Mouse (Mus musculus): Measurements from ENCODE around the gene D330045A20Rik. TPM values are rescaled to one million over a fixed set of nuclear protein-coding genes. Genes with fewer than 3 reads are reported as not detected.

Gene D330045A20Rik
- polyA plus RNA-seq, 1 experiment from 2014 or later: 2.9 TPM

- Histone ChIP-seq H3K4me3 (ENCODE audit: low read depth, low read length) (no peak overlapping the region), H3K27ac (ENCODE audit: low read length) (no peak overlapping the region), H3K4me1 (ENCODE audit: control insufficient read depth, insufficient read depth, low read length) (no peaks in the 10 kb centered on the region), H3K9ac (replicated peaks; ENCODE audit: low read depth, low read length) (no peak overlapping the region), H3K9me3 (ENCODE audit: control insufficient read depth, low read depth, low read length) (no peaks in the 10 kb centered on the region), H3K27me3 (ENCODE audit: control insufficient read depth, insufficient read depth, low read length) (no peaks in the 10 kb centered on the region), H3K4me2 (replicated peaks; ENCODE audit: low read depth, low read length) (no peak overlapping the region), H3K36me3 (ENCODE audit: control insufficient read depth, insufficient read depth, low read length) (no peaks in the 10 kb centered on the region)
- no peak for ATAC-seq (ENCODE audit: insufficient number of reproducible peaks, insufficient read depth, low FRiP score, low read depth)
- 60% methylated on average over 2 of the region's 2 CpGs for WGBS
These were observed 39.1 kb downstream of the D330045A20Rik start for GRCm38 (mm10) chrX:139519251-139519650.

GRCm38 (mm10) chrX:139524303-139525091, 44.3 kb downstream of the D330045A20Rik start:
- 64% methylated on average over 5 of the region's 5 CpGs for WGBS
- no peak for ATAC-seq (ENCODE audit: insufficient number of reproducible peaks, insufficient read depth, low FRiP score, low read depth)
- Histone ChIP-seq H3K9ac (replicated peaks; ENCODE audit: low read depth, low read length) (no peak overlapping the region), H3K27me3 (ENCODE audit: control insufficient read depth, insufficient read depth, low read length) (no peaks in the 10 kb centered on the region), H3K4me2 (replicated peaks; ENCODE audit: low read depth, low read length) (no peak overlapping the region), H3K36me3 (ENCODE audit: control insufficient read depth, insufficient read depth, low read length) (no peaks in the 10 kb centered on the region), H3K4me3 (ENCODE audit: low read depth, low read length) (no peak overlapping the region), H3K9me3 (ENCODE audit: control insufficient read depth, low read depth, low read length) (no peaks in the 10 kb centered on the region), H3K27ac (ENCODE audit: low read length) (no peak overlapping the region), H3K4me1 (ENCODE audit: control insufficient read depth, insufficient read depth, low read length) (no peaks in the 10 kb centered on the region)

GRCm38 (mm10) chrX:139525724-139526123, 45.6 kb downstream of the D330045A20Rik start:
- Histone ChIP-seq H3K9me3 (ENCODE audit: control insufficient read depth, low read depth, low read length) (no peaks in the 10 kb centered on the region), H3K36me3 (ENCODE audit: control insufficient read depth, insufficient read depth, low read length) (no peaks in the 10 kb centered on the region), H3K4me1 (ENCODE audit: control insufficient read depth, insufficient read depth, low read length) (no peaks in the 10 kb centered on the region), H3K4me3 (ENCODE audit: low read depth, low read length) (no peak overlapping the region), H3K27ac (ENCODE audit: low read length) (no peak overlapping the region), H3K9ac (replicated peaks; ENCODE audit: low read depth, low read length) (no peak overlapping the region), H3K4me2 (replicated peaks; ENCODE audit: low read depth, low read length) (no peak overlapping the region), H3K27me3 (ENCODE audit: control insufficient read depth, insufficient read depth, low read length) (no peaks in the 10 kb centered on the region)
- 90% methylated on average over 2 of the region's 2 CpGs for WGBS
- ATAC-seq (ENCODE audit: insufficient number of reproducible peaks, insufficient read depth, low FRiP score, low read depth): no peak

- Histone ChIP-seq H3K27me3 (ENCODE audit: control insufficient read depth, insufficient read depth, low read length) (no peaks in the 10 kb centered on the region), H3K27ac (ENCODE audit: low read length) (no peak overlapping the region), H3K9me3 (ENCODE audit: control insufficient read depth, low read depth, low read length) (no peaks in the 10 kb centered on the region), H3K36me3 (ENCODE audit: control insufficient read depth, insufficient read depth, low read length) (no peaks in the 10 kb centered on the region), H3K4me3 (ENCODE audit: low read depth, low read length) (no peak overlapping the region), H3K9ac (replicated peaks; ENCODE audit: low read depth, low read length) (no peak overlapping the region), H3K4me1 (ENCODE audit: control insufficient read depth, insufficient read depth, low read length) (no peaks in the 10 kb centered on the region), H3K4me2 (replicated peaks; ENCODE audit: low read depth, low read length) (no peak overlapping the region)
- 80% methylated on average over 4 of the region's 4 CpGs for WGBS
- no peak for ATAC-seq (ENCODE audit: insufficient number of reproducible peaks, insufficient read depth, low FRiP score, low read depth)
These were observed 46.8 kb downstream of the D330045A20Rik start for GRCm38 (mm10) chrX:139526984-139527383.

- H3K4me1 ChIP-seq (ENCODE audit: control insufficient read depth, insufficient read depth, low read length): no peaks in the 10 kb centered on the region
- H3K27ac ChIP-seq (ENCODE audit: low read length): no peak overlapping the region
- no peak overlapping the region for H3K4me2 ChIP-seq (replicated peaks; ENCODE audit: low read depth, low read length)
- no peaks in the 10 kb centered on the region for H3K27me3 ChIP-seq (ENCODE audit: control insufficient read depth, insufficient read depth, low read length)
- no peaks in the 10 kb centered on the region for H3K36me3 ChIP-seq (ENCODE audit: control insufficient read depth, insufficient read depth, low read length)
- no peaks in the 10 kb centered on the region for H3K9me3 ChIP-seq (ENCODE audit: control insufficient read depth, low read depth, low read length)
- no peak for ATAC-seq (ENCODE audit: insufficient number of reproducible peaks, insufficient read depth, low FRiP score, low read depth)
- H3K4me3 ChIP-seq (ENCODE audit: low read depth, low read length): no peak overlapping the region
- no peak overlapping the region for H3K9ac ChIP-seq (replicated peaks; ENCODE audit: low read depth, low read length)
These were observed 49.5 kb downstream of the D330045A20Rik start for GRCm38 (mm10) chrX:139529678-139530077.

GRCm38 (mm10) chrX:139532293-139532692, 52.1 kb downstream of the D330045A20Rik start:
- Histone ChIP-seq H3K36me3 (ENCODE audit: control insufficient read depth, insufficient read depth, low read length) (no peaks in the 10 kb centered on the region), H3K4me2 (replicated peaks; ENCODE audit: low read depth, low read length) (no peak overlapping the region), H3K4me1 (ENCODE audit: control insufficient read depth, insufficient read depth, low read length) (no peaks in the 10 kb centered on the region), H3K9ac (replicated peaks; ENCODE audit: low read depth, low read length) (no peak overlapping the region), H3K9me3 (ENCODE audit: control insufficient read depth, low read depth, low read length) (no peaks in the 10 kb centered on the region), H3K4me3 (ENCODE audit: low read depth, low read length) (no peak overlapping the region), H3K27me3 (ENCODE audit: control insufficient read depth, insufficient read depth, low read length) (no peaks in the 10 kb centered on the region), H3K27ac (ENCODE audit: low read length) (no peak overlapping the region)
- 70% methylated on average over 4 of the region's 4 CpGs for WGBS
- ATAC-seq (ENCODE audit: insufficient number of reproducible peaks, insufficient read depth, low FRiP score, low read depth): no peak

- ATAC-seq (ENCODE audit: insufficient number of reproducible peaks, insufficient read depth, low FRiP score, low read depth): no peak; the same call in 1 of the 2 replicates
- H3K27me3 ChIP-seq (ENCODE audit: control insufficient read depth, insufficient read depth, low read length): no peaks in the 10 kb centered on the region
- no peaks in the 10 kb centered on the region for H3K9me3 ChIP-seq (ENCODE audit: control insufficient read depth, low read depth, low read length)
- H3K4me1 ChIP-seq (ENCODE audit: control insufficient read depth, insufficient read depth, low read length): no peaks in the 10 kb centered on the region
- no peak overlapping the region for H3K27ac ChIP-seq (ENCODE audit: low read length)
- no peak overlapping the region for H3K4me2 ChIP-seq (replicated peaks; ENCODE audit: low read depth, low read length)
- H3K36me3 ChIP-seq (ENCODE audit: control insufficient read depth, insufficient read depth, low read length): no peaks in the 10 kb centered on the region
- WGBS: 71% methylated on average over 5 of the region's 5 CpGs
- H3K4me3 ChIP-seq (ENCODE audit: low read depth, low read length): no peak overlapping the region
- no peak overlapping the region for H3K9ac ChIP-seq (replicated peaks; ENCODE audit: low read depth, low read length)
These were observed 57.7 kb downstream of the D330045A20Rik start for GRCm38 (mm10) chrX:139537641-139538397.

- Histone ChIP-seq H3K4me1 (ENCODE audit: control insufficient read depth, insufficient read depth, low read length) (no peaks in the 10 kb centered on the region), H3K9me3 (ENCODE audit: control insufficient read depth, low read depth, low read length) (no peaks in the 10 kb centered on the region), H3K27me3 (ENCODE audit: control insufficient read depth, insufficient read depth, low read length) (no peaks in the 10 kb centered on the region), H3K27ac (ENCODE audit: low read length) (no peak overlapping the region), H3K9ac (replicated peaks; ENCODE audit: low read depth, low read length) (no peak overlapping the region), H3K4me3 (ENCODE audit: low read depth, low read length) (no peak overlapping the region), H3K36me3 (ENCODE audit: control insufficient read depth, insufficient read depth, low read length) (no peaks in the 10 kb centered on the region), H3K4me2 (replicated peaks; ENCODE audit: low read depth, low read length) (no peak overlapping the region)
- ATAC-seq (ENCODE audit: insufficient number of reproducible peaks, insufficient read depth, low FRiP score, low read depth): no peak
- WGBS: 64% methylated on average over 7 of the region's 7 CpGs
These were observed 63.6 kb downstream of the D330045A20Rik start for GRCm38 (mm10) chrX:139543726-139544125.

Data from stomach, embryonic 14.5 days (tissue).